Mouse (Mus musculus) kidney, adult 9 months (tissue): ENCODE measurements around the gene B3gnt2.

ENCODE experiments used
- DNase-seq: peaks from one replicate; pipeline ENCODE4 v3.0.0; 2022

The B3gnt2 gene

DNA sequence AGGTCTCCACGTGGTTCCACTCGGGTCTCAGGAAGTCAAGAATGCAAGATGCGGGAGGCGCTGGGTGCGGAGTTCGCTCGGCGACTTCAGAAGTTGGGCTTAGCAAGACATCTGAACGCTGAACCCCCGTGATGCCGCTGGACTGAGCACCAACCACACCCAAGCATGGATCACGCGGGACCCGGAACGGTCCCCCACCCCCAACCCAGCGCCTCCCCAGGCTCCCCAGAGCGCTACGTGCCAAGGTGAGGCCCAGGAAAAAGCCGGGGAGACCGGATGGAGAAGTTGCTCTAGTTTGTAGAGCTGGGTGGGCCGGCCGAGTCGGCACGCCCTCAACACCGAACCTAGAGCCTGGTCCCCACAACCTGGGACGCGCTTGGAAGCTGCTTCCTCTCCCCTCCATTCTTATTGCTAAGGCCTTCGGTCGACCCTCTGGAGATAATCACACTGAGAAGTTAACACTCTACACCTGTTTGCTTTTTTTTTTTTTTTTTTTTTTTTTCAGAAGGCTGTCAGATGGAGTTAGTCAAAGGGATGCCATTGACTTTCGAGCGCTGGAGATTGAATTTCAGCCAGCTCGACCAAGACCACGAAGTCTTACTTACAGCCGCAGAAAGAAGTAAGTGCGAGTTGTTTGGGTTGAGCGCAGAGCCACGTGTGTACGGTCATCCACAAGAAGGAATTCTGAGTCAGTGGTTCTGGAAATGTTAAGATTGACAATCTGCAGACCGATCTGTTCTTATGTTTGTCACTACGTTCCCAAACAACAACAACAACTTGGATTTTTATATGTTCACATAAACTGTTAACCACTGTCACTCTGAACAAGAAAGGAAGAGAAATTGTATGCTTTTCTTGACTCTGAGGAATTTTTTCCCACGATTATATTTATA is at the start of gene B3gnt2:
Gene B3gnt2 (minus strand): TSS at position 627 of the 893 bp plus-strand sequence.
- no peak for DNase-seq

DNA sequence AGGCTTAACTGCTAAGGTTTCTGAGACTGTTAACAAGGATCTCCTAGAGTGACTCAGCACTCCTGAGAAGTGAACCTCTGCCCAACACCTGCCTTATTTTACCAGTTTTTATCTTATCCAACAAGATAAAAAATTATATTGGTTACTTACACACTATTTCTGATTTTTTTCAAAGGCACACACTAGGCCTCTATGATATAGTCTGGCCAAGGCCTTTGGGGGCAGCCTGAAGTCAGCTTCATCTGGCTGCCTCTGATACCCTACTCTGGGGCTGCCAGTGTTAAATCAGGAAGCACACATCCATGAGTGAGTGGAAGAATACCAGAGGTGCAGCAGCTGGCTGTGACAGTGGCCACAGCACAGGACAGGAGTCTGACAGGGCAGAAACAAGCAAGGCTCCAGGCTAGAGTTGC is 45.7 kb upstream of the B3gnt2 start:
- no peak for DNase-seq

DNA sequence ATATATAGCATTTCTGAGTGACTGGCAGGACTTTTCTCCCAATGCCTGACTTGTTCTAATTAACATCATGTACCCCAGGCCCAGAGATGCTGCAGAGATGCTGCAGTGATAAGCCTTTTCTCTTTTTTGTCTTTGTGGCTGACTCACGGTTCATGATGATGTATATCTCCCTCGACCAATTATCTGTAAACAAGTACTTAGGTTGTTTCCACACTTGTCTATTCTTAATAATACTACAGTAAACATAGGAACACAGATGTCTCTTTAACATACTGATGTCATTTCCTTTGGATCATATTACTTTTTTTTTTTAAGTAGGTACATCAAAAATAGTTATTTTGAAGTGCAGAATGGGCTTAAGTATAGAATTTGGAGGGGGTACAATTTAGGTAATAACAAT is 42.2 kb upstream of the B3gnt2 start:
- DNase-seq, result no peak

DNA sequence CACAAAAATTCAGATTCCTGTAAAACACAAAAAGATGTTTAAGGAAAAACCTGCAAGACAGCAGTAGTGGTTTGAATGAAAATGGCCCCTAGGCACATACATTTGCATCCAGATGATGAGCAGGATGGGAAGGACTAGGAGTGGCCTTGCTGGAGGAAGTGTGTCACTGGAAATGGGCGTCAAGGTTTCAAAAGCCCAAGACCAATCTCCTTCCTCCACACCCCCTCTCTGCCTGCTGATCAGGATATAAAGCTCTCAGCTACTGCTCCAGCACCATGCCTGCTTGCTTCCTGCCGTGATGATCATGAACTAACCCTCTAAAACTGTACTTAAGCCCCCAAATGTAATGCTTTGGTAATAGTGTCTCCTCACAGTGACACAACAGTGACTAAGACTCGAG is 39.3 kb upstream of the B3gnt2 start:
- DNase-seq, result no peak

DNA sequence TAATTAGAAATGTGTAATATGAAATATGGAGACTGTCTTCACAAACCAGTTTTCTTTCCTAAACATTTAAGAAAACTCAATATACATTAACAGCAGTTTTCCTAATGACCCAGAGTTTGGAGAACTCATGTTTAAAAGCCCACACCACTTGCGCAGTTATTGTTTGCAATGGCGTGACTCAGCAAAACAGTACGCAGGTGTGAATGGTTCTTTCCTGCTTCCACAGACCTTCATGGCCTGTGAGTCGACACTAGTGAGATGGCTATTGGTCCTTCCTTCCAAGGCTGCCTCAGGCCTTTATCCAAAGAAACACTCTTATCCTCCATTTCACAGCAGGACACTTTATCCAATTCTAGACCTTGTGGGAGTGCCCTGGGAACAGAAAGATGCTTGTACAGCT is 36.9 kb upstream of the B3gnt2 start:
- DNase-seq, result no peak

DNA sequence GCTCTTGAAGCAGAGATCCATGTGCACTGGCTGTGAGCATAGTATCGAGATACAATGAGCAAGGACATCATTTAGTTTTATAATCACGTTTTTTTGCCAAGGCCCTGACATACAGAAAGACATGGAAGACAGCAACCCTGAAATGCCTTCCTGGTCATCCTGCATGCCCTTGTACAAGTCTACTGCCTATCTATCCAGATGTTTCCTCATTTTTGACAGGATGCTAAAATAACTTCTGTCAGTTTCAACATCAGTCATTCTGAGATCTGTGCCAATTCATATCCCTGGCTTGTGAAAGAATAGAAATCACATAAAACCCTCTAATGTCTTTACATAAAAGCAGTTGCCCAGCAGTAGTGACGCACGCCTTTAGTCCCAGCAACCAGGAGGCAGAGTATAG is 36.4 kb upstream of the B3gnt2 start:
- no peak for DNase-seq

DNA sequence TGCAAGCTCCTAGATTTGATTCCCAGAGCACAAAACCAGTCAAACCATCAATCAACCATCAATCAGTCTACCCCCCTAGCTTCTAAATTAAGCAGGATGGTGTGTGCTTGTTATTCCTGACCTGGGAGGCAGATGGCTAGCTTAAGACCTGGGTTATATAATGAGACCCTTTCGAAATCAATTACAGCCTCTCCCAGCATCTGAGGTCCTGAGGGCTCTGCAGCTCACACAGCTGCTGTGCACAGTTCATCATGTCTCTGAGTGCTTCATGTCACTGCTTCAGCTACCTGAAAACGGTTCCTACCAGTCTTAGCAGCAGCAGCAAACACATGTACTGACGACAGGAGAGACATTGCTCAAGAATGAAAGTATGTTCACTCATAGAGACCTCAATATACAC is 32.3 kb upstream of the B3gnt2 start:
- no peak for DNase-seq

DNA sequence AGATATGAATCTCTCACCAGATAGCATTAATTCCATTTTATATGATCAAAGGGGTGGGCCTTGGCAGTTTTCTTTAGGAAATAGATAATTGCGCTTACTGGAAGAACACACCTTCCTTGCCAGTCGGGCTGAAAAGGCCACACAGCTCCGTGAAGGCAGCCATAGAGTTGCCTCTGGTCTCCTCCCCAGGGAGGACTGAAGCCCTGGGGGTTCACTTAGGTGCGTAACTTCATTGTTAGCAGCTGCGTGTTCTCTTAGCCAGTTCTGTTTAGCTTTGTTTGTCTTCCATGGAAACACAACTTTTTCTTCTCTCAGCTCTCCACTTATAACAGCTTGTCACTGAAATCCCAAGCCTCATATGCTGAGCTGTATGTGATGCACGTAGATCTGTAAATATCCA is 31.7 kb upstream of the B3gnt2 start:
- no peak for DNase-seq

DNA sequence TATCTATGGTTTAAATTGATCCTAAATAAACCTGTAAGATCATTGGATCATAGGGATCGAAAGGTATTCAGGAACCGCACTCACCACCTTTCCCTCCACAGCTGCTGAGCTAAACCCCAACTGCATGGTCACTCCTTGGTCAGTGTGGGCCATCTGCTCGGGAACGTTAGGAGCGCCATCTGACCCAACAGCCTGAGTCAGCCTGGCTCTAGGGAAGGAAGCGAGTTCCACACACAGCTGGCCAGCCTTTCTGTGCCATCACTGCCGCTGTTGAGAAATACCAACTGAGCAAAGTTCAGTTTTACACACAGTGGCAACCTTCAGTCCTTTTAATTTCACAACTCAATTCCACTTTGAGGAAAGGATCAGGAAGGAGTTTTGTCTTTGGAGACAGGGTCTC is 31.1 kb upstream of the B3gnt2 start:
- peak; percentile 49 for DNase-seq

DNA sequence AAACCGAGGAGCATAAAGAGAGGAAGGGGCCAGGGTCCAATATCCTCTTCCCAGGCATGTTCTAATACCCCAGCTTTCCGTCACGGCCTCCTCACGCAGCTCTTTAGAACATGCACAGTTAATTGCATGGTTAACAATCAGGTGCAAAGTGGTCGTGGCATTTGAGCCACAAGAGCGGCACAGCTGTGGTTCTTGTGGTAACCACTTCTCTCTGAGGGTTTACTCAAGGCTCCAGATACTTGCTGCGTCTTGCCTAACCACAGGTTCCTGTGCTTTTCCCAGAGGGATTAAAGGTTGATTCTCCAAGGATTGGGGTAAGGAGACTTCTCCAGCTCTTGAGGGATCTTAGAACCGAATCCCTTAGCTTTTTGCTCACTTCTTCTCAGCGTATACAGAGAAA is 30.5 kb upstream of the B3gnt2 start:
- no peak for DNase-seq

DNA sequence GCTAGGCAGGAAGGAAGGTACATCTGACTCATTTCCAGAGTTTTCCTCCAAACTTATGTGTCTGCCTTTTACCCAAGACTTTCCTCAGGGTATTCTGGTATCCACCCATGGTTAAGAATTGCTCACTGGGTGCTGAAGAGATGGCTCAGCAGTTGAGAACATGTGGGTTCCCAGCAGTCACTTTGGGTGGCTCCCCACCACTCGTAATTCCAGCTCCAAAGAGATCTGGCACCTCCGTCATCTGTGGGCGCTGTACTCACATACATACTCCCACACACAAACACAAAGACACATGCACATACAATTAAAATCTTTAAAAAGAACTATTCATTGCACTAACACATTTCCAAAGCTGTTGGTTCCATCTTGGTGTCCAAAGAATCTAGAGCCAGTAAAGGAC is 28.5 kb upstream of the B3gnt2 start:
- no peak for DNase-seq

DNA sequence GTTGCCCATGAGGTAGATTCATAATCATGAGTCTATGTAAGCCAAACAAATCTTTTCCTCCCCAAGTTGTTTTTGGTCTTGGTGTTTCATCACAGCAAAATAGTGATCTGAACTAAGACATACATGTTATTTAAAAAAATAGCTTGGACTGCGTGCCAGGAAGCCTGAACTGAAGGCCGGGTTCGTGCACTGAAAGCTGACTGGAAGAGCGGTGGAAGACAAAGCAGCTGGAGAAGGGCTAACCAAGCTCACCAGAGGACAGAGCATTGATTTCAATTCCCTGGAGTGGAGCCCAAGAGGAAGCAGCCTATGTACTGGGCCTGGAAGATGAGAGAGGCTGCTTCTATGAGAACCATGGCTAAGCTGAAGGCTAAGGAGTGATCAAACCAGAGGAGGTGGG is 26.2 kb upstream of the B3gnt2 start:
- DNase-seq, result no peak

DNA sequence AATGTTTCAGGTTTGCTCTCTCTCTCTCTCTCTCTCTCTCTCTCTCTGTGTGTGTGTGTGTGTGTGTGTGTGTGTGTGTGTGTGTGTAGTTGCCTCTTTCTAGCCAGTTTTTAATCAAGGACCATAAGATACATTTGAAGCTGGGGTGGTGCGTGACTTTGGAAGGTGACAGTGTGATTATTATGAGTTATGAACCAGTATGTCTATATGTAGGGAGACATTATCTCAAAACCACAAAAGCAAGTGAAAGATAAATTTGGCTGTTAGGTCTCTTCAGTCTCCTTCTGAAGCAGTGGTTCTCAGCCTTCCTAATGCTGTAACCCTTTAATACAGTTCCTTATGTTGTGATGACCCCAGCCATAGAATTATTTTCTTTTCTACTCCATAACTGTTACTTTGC is 24.6 kb upstream of the B3gnt2 start:
- DNase-seq, result no peak

DNA sequence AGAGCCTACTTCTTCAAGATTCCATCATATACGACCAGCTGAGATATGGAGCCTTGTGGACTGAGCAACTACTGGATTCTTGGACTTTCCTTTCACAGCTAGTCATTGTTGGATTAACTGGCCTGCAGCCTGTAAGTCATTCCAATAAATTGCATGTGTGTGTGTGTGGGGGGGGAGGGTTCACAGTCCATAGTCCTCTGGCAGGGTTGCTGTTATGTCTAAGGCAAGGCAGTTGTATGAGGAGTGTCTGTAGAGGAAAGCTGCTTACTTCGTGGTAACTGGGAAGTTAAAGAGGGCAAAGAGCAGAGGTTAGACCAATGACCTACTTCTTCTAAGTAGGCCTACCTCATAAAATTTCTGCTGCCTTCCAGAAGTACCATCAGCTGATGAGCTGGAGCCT is 22.9 kb upstream of the B3gnt2 start:
- peak; percentile 78 for DNase-seq

DNA sequence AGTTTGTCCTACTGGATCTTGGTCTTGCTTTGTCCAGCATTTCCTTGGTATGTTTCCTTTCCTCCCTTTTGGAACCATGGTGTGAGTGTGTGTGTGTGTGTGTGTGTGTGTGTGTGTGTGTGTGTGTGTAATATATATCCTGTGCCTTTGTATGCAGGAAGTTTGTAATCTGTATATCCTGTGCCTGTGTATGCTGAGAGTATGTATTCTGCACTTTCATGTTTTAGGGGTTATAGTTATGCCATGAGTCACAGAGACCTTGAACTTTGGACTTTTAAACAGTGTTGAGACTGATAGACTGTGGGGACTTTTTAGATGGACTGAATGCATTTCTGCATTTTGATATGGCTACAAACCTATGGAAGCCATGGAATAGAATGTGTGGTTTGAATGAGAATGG is 22.2 kb upstream of the B3gnt2 start:
- no peak for DNase-seq

DNA sequence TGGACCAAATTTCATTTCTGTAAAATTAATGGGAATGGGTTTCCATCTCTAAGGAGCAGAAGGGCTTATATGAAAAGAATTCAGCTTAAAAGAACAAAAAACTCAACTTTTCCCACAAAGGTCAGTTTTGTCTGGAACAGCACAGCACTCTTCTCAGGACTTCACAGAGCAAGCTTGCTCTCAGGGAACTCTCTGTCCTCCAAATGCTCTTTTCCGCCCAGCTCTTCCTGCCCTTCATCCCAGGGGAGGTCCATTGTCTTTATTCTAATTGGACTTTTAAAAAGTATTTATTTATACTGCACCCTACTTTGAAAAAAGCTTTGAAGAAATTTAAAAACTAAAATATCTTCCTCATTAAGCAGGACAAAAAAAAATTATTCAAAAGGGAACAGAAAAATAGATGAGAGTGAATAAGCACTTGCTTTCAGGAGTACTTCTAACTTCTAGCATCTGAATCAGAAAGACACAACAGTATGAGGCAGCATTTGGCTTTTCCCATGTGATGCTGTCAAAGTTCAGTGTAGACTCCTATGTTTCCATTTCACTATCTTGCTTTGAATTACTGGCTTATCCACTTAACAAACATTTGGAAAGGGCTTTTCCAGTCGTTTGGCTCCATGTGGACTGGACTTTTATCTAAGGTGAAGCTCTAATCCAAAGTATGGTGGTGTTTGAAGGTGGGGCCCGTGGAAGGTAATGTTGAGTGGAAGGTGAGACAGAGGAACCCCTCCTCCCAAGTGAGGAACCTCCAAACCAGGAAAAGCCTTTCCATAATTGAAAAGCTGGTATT is 19.8 kb upstream of the B3gnt2 start:
- no peak for DNase-seq

DNA sequence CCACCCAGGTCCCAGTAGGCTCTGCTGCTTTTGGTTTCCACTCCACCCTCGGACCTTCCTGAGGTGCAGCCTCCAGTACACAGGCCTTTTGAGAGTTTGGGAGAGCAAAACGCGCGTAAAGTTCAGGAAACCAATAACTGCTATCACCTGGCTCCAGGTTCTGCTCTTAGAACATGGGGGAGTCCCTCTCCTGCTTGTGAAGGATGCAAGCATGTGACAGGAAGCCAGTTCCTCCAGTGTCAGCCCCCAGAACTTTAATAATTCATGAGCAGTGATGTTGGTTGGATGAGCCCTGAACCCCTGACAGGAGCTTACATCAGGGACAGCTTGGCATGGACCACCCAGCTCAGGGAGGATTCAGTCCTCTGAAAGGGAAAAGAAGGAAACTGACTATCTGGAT is 18.9 kb upstream of the B3gnt2 start:
- no peak for DNase-seq

DNA sequence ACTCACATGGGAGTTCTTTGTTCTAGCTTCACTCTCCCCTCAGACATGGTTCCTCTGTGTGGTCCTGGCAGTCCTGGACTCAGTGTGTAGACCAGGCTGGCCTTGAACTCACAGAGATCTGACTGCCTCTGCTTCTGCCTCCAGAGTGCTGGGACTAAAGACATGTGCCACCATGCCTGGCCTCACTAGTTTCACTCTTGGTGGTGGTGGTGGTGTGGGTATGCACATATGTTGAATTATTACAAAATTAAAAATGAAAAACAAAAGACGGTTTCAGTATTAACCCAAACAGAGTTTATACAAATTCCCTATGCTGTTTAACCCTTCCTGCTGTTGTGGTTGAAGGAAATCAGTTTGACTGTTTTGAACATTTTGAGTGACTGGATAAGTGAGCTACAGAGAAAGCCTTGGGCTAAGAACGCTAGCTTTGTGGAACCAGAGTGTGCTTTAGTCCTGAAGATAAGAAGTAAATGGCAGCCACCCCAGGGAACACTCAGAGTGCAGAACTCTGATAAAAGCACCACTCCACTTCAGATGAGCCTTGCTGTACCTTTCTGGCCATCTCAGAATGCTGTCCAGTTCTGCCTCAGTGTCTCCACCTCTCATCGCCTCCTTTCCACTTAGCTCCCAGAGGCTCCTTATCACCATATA is 16.0 kb upstream of the B3gnt2 start:
- DNase-seq, result no peak

DNA sequence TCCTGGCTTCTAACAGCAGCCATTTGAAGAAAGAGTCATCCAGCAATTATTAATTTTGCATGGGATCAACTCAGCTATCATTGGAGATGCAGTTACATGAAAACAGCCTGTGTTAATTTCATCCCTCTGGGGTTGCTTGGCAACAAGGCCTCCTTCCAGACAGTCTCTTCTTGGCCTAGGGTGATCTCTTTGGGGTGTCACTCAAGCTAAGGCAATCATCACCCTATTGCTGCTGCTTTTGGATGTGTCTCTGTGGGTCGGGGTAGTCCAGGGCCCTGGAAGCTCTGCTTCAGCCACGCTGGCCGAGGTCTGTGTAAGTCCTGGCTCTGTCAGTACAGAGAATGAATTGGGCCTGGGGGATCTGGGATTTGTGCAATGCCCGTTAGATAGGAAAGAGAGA is 14.5 kb upstream of the B3gnt2 start:
- no peak for DNase-seq

DNA sequence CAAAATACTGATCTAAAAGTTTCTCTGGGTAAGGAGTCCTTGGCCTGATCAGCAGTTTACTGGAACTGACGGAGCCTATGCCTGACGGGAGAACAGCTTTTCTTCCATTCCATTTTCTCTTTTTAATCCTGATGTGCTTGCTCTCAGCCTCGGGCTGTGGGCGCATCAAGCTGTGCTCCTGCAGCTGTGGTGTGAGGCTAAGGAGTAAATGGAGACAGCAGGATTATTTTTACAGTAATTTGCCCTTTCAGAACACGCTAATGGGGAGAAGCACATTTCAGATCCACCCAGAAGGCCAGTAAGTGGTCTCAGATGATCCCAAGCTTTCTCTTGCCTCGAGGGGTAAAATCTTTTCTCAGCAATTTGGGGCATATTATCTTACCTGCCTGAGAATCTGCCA is 14.0 kb upstream of the B3gnt2 start:
- no peak for DNase-seq

DNA sequence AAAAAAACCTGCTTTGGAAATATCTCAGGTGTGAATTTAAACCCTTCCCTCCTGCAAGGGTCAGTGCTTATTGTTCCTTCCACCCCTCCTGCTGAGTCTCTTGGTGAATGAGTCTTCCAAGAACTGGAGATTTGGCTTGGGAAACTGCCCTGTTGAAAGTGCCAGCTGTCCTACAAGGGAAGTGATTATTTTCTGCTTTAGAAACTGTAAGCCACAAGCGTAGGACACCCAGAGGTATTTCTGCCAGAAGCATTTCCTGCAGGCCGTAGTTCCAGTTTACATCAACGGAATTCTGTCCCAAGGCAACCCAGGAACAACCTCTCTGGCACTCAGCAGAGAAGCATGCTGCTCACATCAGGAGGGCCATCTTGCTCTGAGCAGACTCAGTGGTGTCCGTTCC is 12.6 kb upstream of the B3gnt2 start:
- DNase-seq, result no peak

DNA sequence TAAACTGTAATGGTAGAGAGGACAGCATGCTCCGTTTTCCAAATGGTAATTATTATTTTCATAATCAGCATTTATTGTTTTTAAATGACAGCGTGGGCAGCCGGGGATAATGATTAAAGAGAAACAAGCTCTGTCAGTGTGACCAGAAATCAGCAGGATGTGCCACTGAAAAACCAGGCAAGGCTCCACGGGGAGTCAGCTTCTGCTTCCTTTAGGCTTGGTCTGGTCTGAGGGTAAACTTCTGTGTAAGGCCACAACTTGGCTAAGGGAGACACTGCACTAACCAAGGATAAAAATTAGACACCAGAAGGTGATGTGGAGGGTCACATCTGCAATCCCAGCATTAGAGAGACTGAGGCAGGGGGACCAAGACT is 11.5 kb upstream of the B3gnt2 start:
- DNase-seq, result no peak

DNA sequence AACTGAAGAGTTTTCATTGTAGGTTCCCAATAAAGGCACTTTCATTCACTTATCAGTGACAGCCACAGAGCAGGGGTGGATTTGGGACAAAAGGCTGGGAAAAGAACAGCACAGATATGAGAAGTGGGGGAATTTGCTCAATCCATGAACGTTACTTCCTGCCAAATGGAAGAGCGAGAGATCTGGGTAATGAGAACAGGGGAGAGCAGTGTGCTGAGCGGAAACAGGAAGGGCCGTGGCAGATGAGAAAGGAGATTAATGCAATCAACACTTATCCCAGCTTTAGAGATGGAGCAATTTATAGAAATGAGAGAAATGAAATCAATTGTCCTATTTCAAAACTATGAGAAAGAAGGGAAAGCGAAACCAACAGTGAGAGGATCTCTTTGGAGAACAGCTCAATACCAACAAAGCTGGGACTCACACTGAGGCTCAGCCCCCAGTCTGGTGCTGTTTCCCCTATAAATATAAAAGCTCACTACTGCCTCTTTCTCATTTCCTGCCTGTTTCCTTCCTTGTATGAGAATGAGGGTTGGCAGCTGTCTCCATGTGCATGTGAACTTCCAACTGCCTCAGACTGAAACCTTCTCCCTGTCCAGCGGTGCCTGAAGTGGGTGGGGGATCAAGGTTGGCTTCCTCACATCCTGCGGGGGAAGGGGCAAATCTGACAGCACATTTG is 11.0 kb upstream of the B3gnt2 start:
- DNase-seq, result no peak
